Mouse (Mus musculus) cerebellum, adult 2 months (tissue): Measurements from ENCODE around the gene Ankrd63.

Experiments used
- CTCF ChIP-seq: fragments of 200-500 bp; IDR thresholded peaks from 2 replicates; pipeline ENCODE4 v1.5.1; 2011; ENCODE audit warnings: low read depth, mild to moderate bottlenecking, control low read depth, low read length, moderate library complexity, borderline replicate concordance; ENCODE audit not compliant: insufficient read depth
- POLR2A ChIP-seq: fragments of 200-500 bp; IDR thresholded peaks from 2 replicates; pipeline ENCODE4 v1.6.1; 2011; ENCODE audit warnings: low read length, control low read depth, borderline replicate concordance; ENCODE audit not compliant: insufficient read depth

GRCm38 (mm10) chr2:118729816-118730621 lies 26.3 kb upstream of the Ankrd63 start:
- no peak for TF ChIP-seq CTCF
- TF ChIP-seq POLR2A: no peak
